In the genomic region with DNA sequence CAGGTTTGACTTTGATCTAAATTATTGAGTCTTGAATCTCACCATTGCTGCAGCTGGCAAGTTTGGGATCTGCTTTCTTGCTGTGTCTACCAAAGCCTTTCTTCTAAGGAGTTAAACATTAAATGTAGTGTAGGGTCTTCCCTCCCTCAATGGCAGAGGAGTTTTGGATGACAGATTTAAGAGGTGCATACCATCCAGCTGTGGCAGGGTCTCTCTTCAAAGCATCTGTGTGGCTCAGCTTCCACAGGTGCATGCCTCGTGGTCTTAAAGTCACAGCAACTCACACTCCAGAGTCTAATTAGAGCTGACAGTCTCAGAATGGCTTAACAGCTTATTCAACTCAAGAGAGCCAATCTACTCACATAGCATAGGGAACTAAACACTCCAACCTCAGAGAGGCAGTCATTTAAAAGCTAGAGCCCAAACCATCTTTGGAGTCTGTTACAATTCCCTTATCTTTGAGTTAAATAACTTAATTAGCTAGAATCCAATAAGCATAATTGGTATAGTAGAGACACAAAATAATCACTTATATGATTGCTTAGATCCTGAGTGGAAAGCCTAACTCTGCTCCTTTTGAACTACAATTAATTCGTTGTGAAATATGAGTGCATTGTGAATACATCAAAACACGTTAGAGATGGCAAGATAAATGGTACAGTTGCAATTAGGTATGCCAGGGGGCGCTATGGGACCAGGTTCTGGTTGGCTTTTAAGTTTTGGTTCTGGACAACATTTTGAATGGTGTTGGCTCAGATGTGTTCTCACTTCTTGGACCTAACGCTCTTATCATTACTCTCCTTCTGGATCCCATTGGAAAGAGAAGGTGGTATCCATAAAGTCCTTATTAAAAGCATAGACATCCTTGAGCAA, we compare ENCODE assay signal across 8 mouse cellular contexts. TPM values are rescaled to one million over a fixed set of nuclear protein-coding genes. Genes with fewer than 3 reads are reported as not detected.
A peak's percentile ranks its signal among the peaks of the same experiment; 100 is the strongest.
DNase-seq lines count a peak whose midpoint lies in the region; ATAC-seq lines count a peak whose summit lies in the region.

No protein-coding gene starts in this region.

- intact Hi-C loops in left cerebral cortex, postnatal 14 days (cut with DNase I), result no loop called here
- intact Hi-C loops in left cerebral cortex, postnatal 36 days (cut with DNase I), result no loop called here

- DNase-seq in left cerebral cortex, postnatal 14 days (ENCODE audit: low spot score in 2 of 2), result peak; percentile 16 to 18
- DNase-seq in left cerebral cortex, postnatal 36 days (ENCODE audit: low spot score in 2 of 2), result no peak
- DNase-seq in Muller cell, postnatal 12 days (ENCODE audit: inconsistent ontology term), result peak; percentile 5
- DNase-seq in cerebellum, adult 8-10 months, result peak; percentile 43
- peak; percentile 60 for DNase-seq in lung, postnatal 25 days (ENCODE audit: low spot score)
- peak; percentile 46 for DNase-seq in thymus, postnatal 25 days
- DNase-seq in right cerebral cortex, adult 18-20 months, result no peak

- ATAC-seq in hematopoietic stem cell, adult 5-6 weeks (replicated peaks in 1 of 2; ENCODE audit: insufficient read depth in 1 of 2, low FRiP score in 2 of 2, low TSS enrichment in 1 of 2, low read depth in 1 of 2, poor library complexity in 2 of 2, severe bottlenecking in 2 of 2), result peak; percentile 59 to 66; a peak in 1 of 4 replicates

RNA-seq across cellular contexts. Expression of a gene that starts 57.5 kb away (rescaled TPM):
- 100 to 1,000 TPM; 116 to 127 TPM for total RNA-seq in left cerebral cortex, postnatal 14 days (2021)
- total RNA-seq in left cerebral cortex, postnatal 36 days (2021), result 100 to 1,000 TPM; 113 to 126 TPM
- total RNA-seq in hematopoietic stem cell, adult 5-6 weeks (2017), result 159 and 163 TPM in 2 replicates

Comparison
In these comparisons a context has a peak if more than half of its experiments do, and no peak if none do; other contexts are left out.
1. DNase-seq: peak in left cerebral cortex, postnatal 14 days (2 of 2), Muller cell, postnatal 12 days (single experiment), cerebellum, adult 8-10 months (single experiment), lung, postnatal 25 days (single experiment) and thymus, postnatal 25 days (single experiment); none in left cerebral cortex, postnatal 36 days (0 of 2) and right cerebral cortex, adult 18-20 months (single experiment).